Mouse (Mus musculus): ENCODE data around the gene Sh3bp4.

- no peak for TF ChIP-seq E2F4 (IDR thresholded peaks at IDR 0.05; ENCODE audit: insufficient replicate concordance, low read depth, low read length)
- no peak for TF ChIP-seq PAX5 (IDR thresholded peaks at IDR 0.05; ENCODE audit: low read length)
- TF ChIP-seq ZNF384 (IDR thresholded peaks at IDR 0.05; ENCODE audit: low read depth, low read length): no peak
- TF ChIP-seq ZC3H11A (IDR thresholded peaks at IDR 0.05; ENCODE audit: low read depth, low read length): no peak
- no peak for TF ChIP-seq CTCF (conservative IDR thresholded peaks at IDR 0.05 in 1 of 2, IDR thresholded peaks at IDR 0.05 in 1 of 2; ENCODE audit: low read depth in 2 of 2, low read length in 2 of 2)
- TF ChIP-seq POLR2A (IDR thresholded peaks at IDR 0.05; ENCODE audit: low read depth, low read length): no peak
- no peak for TF ChIP-seq EP300 (IDR thresholded peaks at IDR 0.05; ENCODE audit: low read length)
- no peak for TF ChIP-seq ZMIZ1 (IDR thresholded peaks at IDR 0.05; ENCODE audit: low read depth, low read length)
- no peak for TF ChIP-seq CHD2 (IDR thresholded peaks at IDR 0.05; ENCODE audit: low read length)
Observed at GRCm38 (mm10) chr1:89088748-89089288, 18.6 kb downstream of the Sh3bp4 start.
